ENCODE assay signal across 19 mouse cellular contexts in genomic region chr13:59888038-59889016, GRCm38 (mm10).
A peak's percentile ranks its signal among the peaks of the same experiment; 100 is the strongest.
DNase-seq lines count a peak whose midpoint lies in the region; ATAC-seq lines count a peak whose summit lies in the region.
"Had no signal": no experiment of that assay in that cellular context is flagged by ENCODE, and none has a peak within 500 bp of the region (broad histone marks: within the 10 kb centered on the region; RNA-seq: fewer than 3 reads in every experiment).

No protein-coding gene starts in this region.

- H3K4me1 ChIP-seq in forebrain, embryonic 10.5 days, result peaks cover 46% of the 10 kb centered on the region
- peaks cover 22% of the 10 kb centered on the region for H3K4me1 ChIP-seq in forebrain, embryonic 12.5 days
- peaks cover 16% of the 10 kb centered on the region for H3K4me1 ChIP-seq in embryonic facial prominence, embryonic 15.5 days

- no peak overlapping the region for H3K4me2 ChIP-seq in forebrain, embryonic 12.5 days
- no peak overlapping the region for H3K4me2 ChIP-seq in embryonic facial prominence, embryonic 15.5 days (replicated peaks)
- H3K4me2 ChIP-seq: heart, embryonic 12.5 days; midbrain, embryonic 13.5 days had no signal

- H3K9me3 ChIP-seq in forebrain, embryonic 10.5 days, result peaks cover 12% of the 10 kb centered on the region; the same call in 1 of the 2 replicates
- H3K9me3 ChIP-seq in forebrain, embryonic 12.5 days, result peaks cover 8% of the 10 kb centered on the region; the same call in 1 of the 2 replicates
- no peaks in the 10 kb centered on the region for H3K9me3 ChIP-seq in embryonic facial prominence, embryonic 15.5 days (replicated peaks)

- H3K36me3 ChIP-seq in forebrain, embryonic 10.5 days (replicated peaks), result no peaks in the 10 kb centered on the region; the same call in 1 of the 2 replicates
- H3K36me3 ChIP-seq in forebrain, embryonic 12.5 days (replicated peaks), result no peaks in the 10 kb centered on the region
- H3K36me3 ChIP-seq in embryonic facial prominence, embryonic 15.5 days, result no peaks in the 10 kb centered on the region
- H3K36me3 ChIP-seq: heart, embryonic 12.5 days; hindbrain, embryonic 10.5 days; midbrain, embryonic 13.5 days had no signal

- ATAC-seq in forebrain, embryonic 12.5 days (ENCODE audit: low FRiP score), result no peak
- no peak for ATAC-seq in embryonic facial prominence, embryonic 15.5 days (ENCODE audit: insufficient number of reproducible peaks, low FRiP score, low TSS enrichment, low read depth)
- ATAC-seq in frontal cortex, adult (ENCODE audit: low TSS enrichment), result no peak
- ATAC-seq: forebrain, postnatal 0 days had no signal

- peak overlapping the region; percentile 56; the same call in 1 of the 2 replicates for H3K27ac ChIP-seq in forebrain, embryonic 10.5 days
- no peak overlapping the region for H3K27ac ChIP-seq in forebrain, embryonic 12.5 days
- peak overlapping the region; percentile 63 for H3K27ac ChIP-seq in embryonic facial prominence, embryonic 15.5 days (replicated peaks)
- H3K27ac ChIP-seq: hindbrain, embryonic 10.5 days; kidney, postnatal 0 days; macrophage; midbrain, embryonic 13.5 days had no signal

- DNase-seq in forebrain, embryonic 10.5 days (ENCODE audit: extremely low spot score, low spot score), result no peak
- peak; percentile 54 for DNase-seq in 3T3-L1 (ENCODE audit: low read depth, low spot score)
- DNase-seq in adrenal gland, postnatal 14 days, result peak; percentile 75
- DNase-seq in left cerebral cortex, adult 11 months (ENCODE audit: low spot score), result no peak
- DNase-seq in right cerebral cortex, postnatal 14 days, result no peak
- DNase-seq: B cell, adult 2 months; cerebellum, postnatal 14 days; forebrain, postnatal 0 days; gastrocnemius, postnatal 14 days; thymus, postnatal 4 days had no signal

- peaks cover 22% of the 10 kb centered on the region for H3K27me3 ChIP-seq in forebrain, embryonic 10.5 days (ENCODE audit: poor library complexity, severe bottlenecking)
- H3K27me3 ChIP-seq in forebrain, embryonic 12.5 days, result no peaks in the 10 kb centered on the region; the same call in none of the 2 replicates
- H3K27me3 ChIP-seq in embryonic facial prominence, embryonic 15.5 days, result no peaks in the 10 kb centered on the region
- H3K27me3 ChIP-seq: heart, embryonic 12.5 days had no signal

- no peak overlapping the region for H3K9ac ChIP-seq in forebrain, embryonic 12.5 days
- H3K9ac ChIP-seq in embryonic facial prominence, embryonic 15.5 days, result no peak overlapping the region
- H3K9ac ChIP-seq: forebrain, postnatal 0 days; heart, embryonic 12.5 days; midbrain, embryonic 13.5 days had no signal

- H3K4me3 ChIP-seq in forebrain, embryonic 10.5 days, result no peak overlapping the region
- H3K4me3 ChIP-seq in forebrain, embryonic 12.5 days (replicated peaks), result no peak overlapping the region
- H3K4me3 ChIP-seq in embryonic facial prominence, embryonic 15.5 days (replicated peaks), result no peak overlapping the region
- H3K4me3 ChIP-seq: erythroblast, embryonic 14.5 days; heart, embryonic 12.5 days; hindbrain, embryonic 10.5 days; midbrain, embryonic 13.5 days had no signal

Comparison
In these comparisons a context has a peak if more than half of its experiments do, and no peak if none do; other contexts are left out.
1. DNase-seq: peak in 3T3-L1 (single experiment) and adrenal gland, postnatal 14 days (single experiment); none in forebrain, embryonic 10.5 days (single experiment), left cerebral cortex, adult 11 months (single experiment) and right cerebral cortex, postnatal 14 days (single experiment).